Mouse (Mus musculus) thymus, adult 2 months (tissue): ENCODE data around the gene Nrsn1. TPM values are rescaled to one million over a fixed set of nuclear protein-coding genes. Genes with fewer than 3 reads are reported as not detected.

Source experiments
- DNase-seq: peaks from one replicate; pipeline ENCODE4 v3.0.0; 2021
- H3K27ac ChIP-seq: fragments of 200-500 bp; 2 replicates; pipeline ENCODE4 v1.5.1; 2012; ENCODE audit warnings: low read length, control low read depth; ENCODE audit not compliant: control insufficient read depth, insufficient read depth
- H3K27me3 ChIP-seq: fragments of 200-500 bp; 2 replicates; pipeline ENCODE4 v1.6.1; 2012; ENCODE audit warnings: mild to moderate bottlenecking, low read length, moderate library complexity, mixed read lengths; ENCODE audit not compliant: control insufficient read depth, insufficient read depth
- H3K36me3 ChIP-seq: fragments of 200-500 bp; 2 replicates; pipeline ENCODE4 v1.6.1; 2012; ENCODE audit warnings: mild to moderate bottlenecking, low read length, moderate library complexity; ENCODE audit not compliant: control insufficient read depth, insufficient read depth
- H3K4me1 ChIP-seq: fragments of 200-500 bp; replicated peaks from 2 replicates; pipeline ENCODE4 v1.6.1; 2012; ENCODE audit warnings: low read length; ENCODE audit not compliant: control insufficient read depth, insufficient read depth
- H3K4me3 ChIP-seq: fragments of 200-500 bp; 2 replicates; pipeline ENCODE4 v1.5.1; 2012; ENCODE audit warnings: mild to moderate bottlenecking, low read length, control low read depth, moderate library complexity; ENCODE audit not compliant: control insufficient read depth, insufficient read depth
- CTCF ChIP-seq: fragments of 200-500 bp; IDR thresholded peaks from 2 replicates; pipeline ENCODE4 v1.5.1; 2012; ENCODE audit warnings: mild to moderate bottlenecking, control low read depth, low read length, moderate library complexity, borderline replicate concordance; ENCODE audit not compliant: control insufficient read depth, poor library complexity, insufficient read depth; ENCODE audit errors: extremely low read depth
- POLR2A ChIP-seq: fragments of 200-500 bp; IDR thresholded peaks from 2 replicates; pipeline ENCODE4 v1.6.1; 2012; ENCODE audit warnings: mild to moderate bottlenecking, low read length, control low read depth, moderate library complexity; ENCODE audit not compliant: control insufficient read depth, poor library complexity, insufficient read depth; ENCODE audit errors: extremely low read depth
- WGBS: fragments of 180-500 bp; shearing (Covaris S2); methylation state at CpG from one replicate; pipeline ENCODE4 v1.1.7; 2018; 5-methylcytosine and 5-hydroxymethylcytosine counted together
- polyA plus RNA-seq: library from polyadenylated mRNA; depleted of rRNA; stranded (reverse); fragments of >200 nt; gene quantifications from 2 replicates; pipeline ENCODE4 v1.2.3, GENCODE M21; 2012

The Nrsn1 gene
- polyA plus RNA-seq, 1 experiment = not detected

- DNase-seq = no peak
- TF ChIP-seq CTCF (no peak), POLR2A (no peak)
- Histone ChIP-seq H3K27ac (no peak overlapping the region), H3K36me3 (no peaks in the 10 kb centered on the region), H3K4me3 (no peak overlapping the region), H3K27me3 (no peaks in the 10 kb centered on the region), H3K4me1 (no peaks in the 10 kb centered on the region; the same call in 1 of the 2 replicates)
- 9% methylated on average over 42 of the region's 42 CpGs for WGBS
Measured at GRCm38 (mm10) chr13:25269569-25270268, 583 bp downstream of the Nrsn1 start.

DNA sequence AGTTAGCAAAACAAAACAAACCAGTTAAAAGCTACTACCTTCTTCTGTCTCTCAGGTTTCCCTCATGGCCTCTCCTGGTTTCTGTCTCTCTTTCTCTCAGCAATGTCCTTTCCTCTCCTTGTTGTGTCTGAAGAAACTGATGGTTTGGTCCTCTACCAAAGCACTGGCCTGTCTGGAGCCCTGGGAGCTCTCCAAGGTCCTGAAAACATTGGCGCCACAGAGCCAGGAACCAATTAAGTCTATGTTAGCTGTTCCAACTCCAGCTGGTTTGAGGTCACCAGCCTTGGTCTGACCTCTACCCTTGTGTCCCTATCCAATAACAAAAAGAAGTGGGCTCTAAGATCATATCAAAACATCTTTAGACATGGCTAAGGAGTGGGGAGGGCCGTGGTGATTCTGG is 1.3 kb downstream of the Nrsn1 start:
- Histone ChIP-seq H3K27ac (no peak overlapping the region), H3K27me3 (no peaks in the 10 kb centered on the region), H3K4me1 (no peaks in the 10 kb centered on the region; the same call in 1 of the 2 replicates), H3K4me3 (no peak overlapping the region), H3K36me3 (no peaks in the 10 kb centered on the region)
- 13% methylated on average over 2 of the region's 2 CpGs for WGBS
- DNase-seq = no peak
- TF ChIP-seq POLR2A (no peak), CTCF (no peak)

DNA sequence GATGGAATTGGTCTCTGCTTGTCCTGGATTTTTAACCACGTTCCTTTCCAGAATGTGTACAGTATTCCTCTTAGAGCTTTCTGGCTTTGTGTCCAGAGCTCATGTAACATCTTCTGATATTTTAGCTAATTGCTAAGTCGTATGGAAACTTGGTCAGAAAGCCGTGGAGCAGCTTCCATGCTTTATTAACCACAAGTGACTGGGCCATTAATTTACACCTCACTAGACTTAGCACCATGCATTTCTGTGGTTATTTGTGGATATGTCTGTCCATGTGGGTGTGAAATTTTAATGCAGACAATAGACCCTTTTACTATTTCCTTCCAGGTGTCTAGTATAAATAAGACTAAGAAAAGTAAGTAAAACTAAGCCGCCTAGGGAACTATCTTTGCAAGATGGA is 7.6 kb downstream of the Nrsn1 start:
- Histone ChIP-seq H3K36me3 (no peaks in the 10 kb centered on the region), H3K27me3 (no peaks in the 10 kb centered on the region), H3K27ac (no peak overlapping the region), H3K4me1 (no peaks in the 10 kb centered on the region), H3K4me3 (no peak overlapping the region)
- TF ChIP-seq POLR2A (no peak), CTCF (no peak)
- WGBS = 79% methylated on average over 4 of the region's 4 CpGs
- no peak for DNase-seq

DNA sequence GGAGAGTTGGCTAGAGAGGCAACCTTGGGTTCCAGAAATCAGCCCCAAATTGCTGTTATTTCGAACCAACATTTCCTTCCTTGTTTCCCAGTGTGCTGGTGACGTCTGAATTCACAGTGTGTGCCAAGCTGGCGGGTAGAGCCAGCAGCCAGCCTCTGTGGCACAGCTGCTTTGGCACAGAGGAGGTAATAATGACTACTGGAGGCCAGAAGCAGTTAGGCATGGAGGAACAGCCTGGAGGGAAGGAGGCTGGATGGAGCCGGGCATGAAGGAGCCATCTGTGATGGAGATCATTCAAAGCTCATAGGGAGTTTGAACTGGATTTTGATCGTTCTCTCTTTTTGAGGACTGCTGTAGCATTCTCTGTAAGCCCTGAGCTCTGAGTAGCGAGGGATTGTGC is 12.7 kb downstream of the Nrsn1 start:
- no peak overlapping the region for H3K27ac ChIP-seq
- H3K4me1 ChIP-seq = no peaks in the 10 kb centered on the region
- no peaks in the 10 kb centered on the region for H3K27me3 ChIP-seq
- no peak for TF ChIP-seq CTCF
- TF ChIP-seq POLR2A = no peak
- H3K4me3 ChIP-seq = no peak overlapping the region
- H3K36me3 ChIP-seq = no peaks in the 10 kb centered on the region
- WGBS = 80% methylated on average over 6 of the region's 6 CpGs
- DNase-seq = no peak

DNA sequence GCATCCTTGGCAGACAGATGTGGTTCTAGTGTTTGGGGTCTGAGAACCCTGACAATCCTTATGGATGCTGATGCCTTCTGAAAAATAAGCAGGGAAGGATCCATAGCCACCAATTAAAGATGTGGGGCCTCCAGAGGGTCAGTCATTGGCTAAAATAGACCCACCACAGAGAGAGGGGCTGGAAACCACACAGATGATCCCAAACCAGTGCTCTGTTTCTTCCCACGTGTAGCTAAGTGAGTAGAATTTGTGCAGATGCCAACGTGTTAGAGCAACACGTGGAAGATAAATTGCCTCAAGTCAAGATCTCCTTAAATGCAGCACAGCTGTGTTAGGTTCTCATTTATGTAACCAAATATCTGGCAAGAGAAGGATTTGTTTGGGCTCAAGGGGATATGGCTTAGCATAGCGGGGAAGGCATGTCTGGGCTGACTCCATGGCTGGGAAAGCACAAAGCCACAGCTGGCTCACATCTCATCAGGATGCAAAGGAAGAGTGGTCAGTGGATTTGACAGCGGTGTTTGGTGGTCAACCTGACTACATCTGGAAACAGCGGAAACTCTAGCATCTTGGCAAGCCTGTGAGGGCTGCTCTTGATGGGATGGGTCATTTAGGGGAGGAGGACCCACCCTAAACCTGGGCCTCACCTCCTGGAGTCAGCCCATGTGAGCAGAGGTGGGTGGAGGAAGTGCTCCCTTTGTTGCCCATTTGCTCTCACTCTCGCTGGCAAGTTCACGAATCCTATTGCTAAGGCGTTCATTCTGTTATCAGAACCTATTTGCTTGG is 15.6 kb downstream of the Nrsn1 start:
- WGBS = 89% methylated on average over 9 of the region's 9 CpGs
- no peak for DNase-seq
- Histone ChIP-seq H3K36me3 (no peaks in the 10 kb centered on the region), H3K27ac (no peak overlapping the region), H3K4me3 (no peak overlapping the region), H3K27me3 (no peaks in the 10 kb centered on the region), H3K4me1 (no peaks in the 10 kb centered on the region)
- TF ChIP-seq POLR2A (no peak), CTCF (no peak)

- TF ChIP-seq CTCF (no peak), POLR2A (no peak)
- WGBS = 94% methylated on average over 1 of the region's 1 CpGs
Measured at GRCm38 (mm10) chr13:25251893-25252292, 18.4 kb downstream of the Nrsn1 start.

More at GRCm38 (mm10) chr13:25251893-25252292, 18.4 kb downstream of the Nrsn1 start:
- Histone ChIP-seq H3K27me3 (no peaks in the 10 kb centered on the region), H3K4me1 (no peaks in the 10 kb centered on the region), H3K27ac (no peak overlapping the region), H3K4me3 (no peak overlapping the region), H3K36me3 (no peaks in the 10 kb centered on the region)
- DNase-seq = no peak
